Mouse (Mus musculus): ENCODE data around the gene Uspl1. TPM values are rescaled to one million over a fixed set of nuclear protein-coding genes. Genes with fewer than 3 reads are reported as not detected.
"Not testable (repeated sequence)": the region's sequence is repeated elsewhere in the genome, so short reads cannot be mapped to it uniquely, and the experiment has no call there.

Gene Uspl1
- 46.2 and 51.7 TPM in 2 replicates for polyA plus RNA-seq (2012; rRNA removed)

GRCm38 (mm10) chr5:149184104-149184843 lies at the start of gene Uspl1, which contains the start of gene Hmgb1:
Uspl1 (plus strand) TSS chr5:149184350.
Hmgb1 (minus strand) TSS chr5:149184489.
- H3K27ac ChIP-seq (ENCODE audit: control insufficient read depth, insufficient read depth, low read length), result peak within 1 kb of the TSS; percentile 98
- H3K27me3 ChIP-seq (ENCODE audit: control insufficient read depth, insufficient read depth, low read length), result no peaks in the 10 kb centered on the region
- H3K4me3 ChIP-seq (ENCODE audit: control insufficient read depth, insufficient read depth, low read length), result peak within 1 kb of the TSS; percentile 89
- WGBS, result under 1% methylated on average over 59 of the region's 59 CpGs
- TF ChIP-seq POLR2A (IDR thresholded peaks at IDR 0.05; ENCODE audit: control insufficient read depth, extremely low read depth, insufficient read depth, low read length, poor library complexity) (peak; percentile 99), CTCF (IDR thresholded peaks at IDR 0.05; ENCODE audit: borderline replicate concordance, control insufficient read depth, extremely low read depth, insufficient read depth, low read length, poor library complexity) (0 out of 2 replicates have a peak, but pooled peaks have one; percentile 43)
- peaks cover 6% of the 10 kb centered on the region for H3K36me3 ChIP-seq (ENCODE audit: control insufficient read depth, insufficient read depth, low read length)
- H3K4me1 ChIP-seq (replicated peaks; ENCODE audit: control insufficient read depth, insufficient read depth, low read length), result peaks cover 3% of the 10 kb centered on the region
- peak; percentile 98 for DNase-seq

- peaks cover 39% of the 10 kb centered on the region for H3K4me1 ChIP-seq (replicated peaks; ENCODE audit: control insufficient read depth, insufficient read depth, low read length)
Measured at GRCm38 (mm10) chr5:149134751-149135454, 49.2 kb upstream of the Uspl1 start.

GRCm38 (mm10) chr5:149135455-149136354 lies 48.4 kb upstream of the Uspl1 start:
- Histone ChIP-seq H3K27ac (ENCODE audit: control insufficient read depth, insufficient read depth, low read length) (peak overlapping the region; percentile 98), H3K27me3 (ENCODE audit: control insufficient read depth, insufficient read depth, low read length) (no peaks in the 10 kb centered on the region), H3K4me1 (replicated peaks; ENCODE audit: control insufficient read depth, insufficient read depth, low read length) (peaks cover 37% of the 10 kb centered on the region), H3K36me3 (ENCODE audit: control insufficient read depth, insufficient read depth, low read length) (no peaks in the 10 kb centered on the region), H3K4me3 (ENCODE audit: control insufficient read depth, insufficient read depth, low read length) (no peak overlapping the region)
- 86% methylated on average over 10 of the region's 10 CpGs for WGBS
- DNase-seq, result no peak
- TF ChIP-seq POLR2A (IDR thresholded peaks at IDR 0.05; ENCODE audit: control insufficient read depth, extremely low read depth, insufficient read depth, low read length, poor library complexity), result no peak
- TF ChIP-seq CTCF (IDR thresholded peaks at IDR 0.05; ENCODE audit: borderline replicate concordance, control insufficient read depth, extremely low read depth, insufficient read depth, low read length, poor library complexity), result no peak

More at GRCm38 (mm10) chr5:149134751-149135454, 49.2 kb upstream of the Uspl1 start:
- Histone ChIP-seq H3K27ac (ENCODE audit: control insufficient read depth, insufficient read depth, low read length) (peak overlapping the region; percentile 98), H3K4me3 (ENCODE audit: control insufficient read depth, insufficient read depth, low read length) (no peak overlapping the region), H3K27me3 (ENCODE audit: control insufficient read depth, insufficient read depth, low read length) (no peaks in the 10 kb centered on the region), H3K36me3 (ENCODE audit: control insufficient read depth, insufficient read depth, low read length) (no peaks in the 10 kb centered on the region)
- peak; percentile 61 for DNase-seq
- TF ChIP-seq CTCF (IDR thresholded peaks at IDR 0.05; ENCODE audit: borderline replicate concordance, control insufficient read depth, extremely low read depth, insufficient read depth, low read length, poor library complexity), result no peak
- peak; percentile 26; the same call in 1 of the 2 replicates for TF ChIP-seq POLR2A (IDR thresholded peaks at IDR 0.05; ENCODE audit: control insufficient read depth, extremely low read depth, insufficient read depth, low read length, poor library complexity)
- 32% methylated on average over 10 of the region's 10 CpGs for WGBS

- H3K36me3 ChIP-seq (ENCODE audit: control insufficient read depth, insufficient read depth, low read length), result no peaks in the 10 kb centered on the region
- H3K27me3 ChIP-seq (ENCODE audit: control insufficient read depth, insufficient read depth, low read length), result no peaks in the 10 kb centered on the region
- TF ChIP-seq POLR2A (IDR thresholded peaks at IDR 0.05; ENCODE audit: control insufficient read depth, extremely low read depth, insufficient read depth, low read length, poor library complexity) (no peak), CTCF (IDR thresholded peaks at IDR 0.05; ENCODE audit: borderline replicate concordance, control insufficient read depth, extremely low read depth, insufficient read depth, low read length, poor library complexity) (no peak)
- DNase-seq, result peak; percentile 66
- 21% methylated on average over 4 of the region's 4 CpGs for WGBS
- peaks cover 37% of the 10 kb centered on the region for H3K4me1 ChIP-seq (replicated peaks; ENCODE audit: control insufficient read depth, insufficient read depth, low read length)
- H3K27ac ChIP-seq (ENCODE audit: control insufficient read depth, insufficient read depth, low read length), result peak overlapping the region; percentile 96
- peak overlapping the region; percentile 12; the same call in 1 of the 2 replicates for H3K4me3 ChIP-seq (ENCODE audit: control insufficient read depth, insufficient read depth, low read length)
Measured at GRCm38 (mm10) chr5:149136933-149137365, 47.2 kb upstream of the Uspl1 start.

GRCm38 (mm10) chr5:149137447-149137846 lies 46.7 kb upstream of the Uspl1 start:
- Histone ChIP-seq H3K4me1 (replicated peaks; ENCODE audit: control insufficient read depth, insufficient read depth, low read length) (peaks cover 37% of the 10 kb centered on the region), H3K27ac (ENCODE audit: control insufficient read depth, insufficient read depth, low read length) (peak overlapping the region; percentile 96), H3K36me3 (ENCODE audit: control insufficient read depth, insufficient read depth, low read length) (no peaks in the 10 kb centered on the region), H3K27me3 (ENCODE audit: control insufficient read depth, insufficient read depth, low read length) (no peaks in the 10 kb centered on the region), H3K4me3 (ENCODE audit: control insufficient read depth, insufficient read depth, low read length) (no peak overlapping the region)
- TF ChIP-seq CTCF (IDR thresholded peaks at IDR 0.05; ENCODE audit: borderline replicate concordance, control insufficient read depth, extremely low read depth, insufficient read depth, low read length, poor library complexity) (no peak), POLR2A (IDR thresholded peaks at IDR 0.05; ENCODE audit: control insufficient read depth, extremely low read depth, insufficient read depth, low read length, poor library complexity) (no peak)
- no peak for DNase-seq
- 73% methylated on average over 3 of the region's 3 CpGs for WGBS

- DNase-seq; H3K27me3 ChIP-seq (ENCODE audit: control insufficient read depth, insufficient read depth, low read length); H3K36me3 ChIP-seq (ENCODE audit: control insufficient read depth, insufficient read depth, low read length); H3K4me3 ChIP-seq (ENCODE audit: control insufficient read depth, insufficient read depth, low read length); H3K27ac ChIP-seq (ENCODE audit: control insufficient read depth, insufficient read depth, low read length): not testable (repeated sequence)
- peaks cover 37% of the 10 kb centered on the region for H3K4me1 ChIP-seq (replicated peaks; ENCODE audit: control insufficient read depth, insufficient read depth, low read length)
- WGBS, result 98% methylated on average over 6 of the region's 6 CpGs
Measured at GRCm38 (mm10) chr5:149138087-149138486, 46.1 kb upstream of the Uspl1 start.
